Mouse (Mus musculus) right cerebral cortex, postnatal 10 days (tissue): ENCODE results near the gene Hist1h3c.
"Not testable (repeated sequence)": the region's sequence is repeated elsewhere in the genome, so short reads cannot be mapped to it uniquely, and the experiment has no call there.

Experiments used
- DNase-seq, 2 experiments: peaks; one replicate each; pipeline ENCODE4 v3.0.0; 2021; ENCODE audit warnings: low spot score in 2 of 2

Hist1h3c gene

DNA sequence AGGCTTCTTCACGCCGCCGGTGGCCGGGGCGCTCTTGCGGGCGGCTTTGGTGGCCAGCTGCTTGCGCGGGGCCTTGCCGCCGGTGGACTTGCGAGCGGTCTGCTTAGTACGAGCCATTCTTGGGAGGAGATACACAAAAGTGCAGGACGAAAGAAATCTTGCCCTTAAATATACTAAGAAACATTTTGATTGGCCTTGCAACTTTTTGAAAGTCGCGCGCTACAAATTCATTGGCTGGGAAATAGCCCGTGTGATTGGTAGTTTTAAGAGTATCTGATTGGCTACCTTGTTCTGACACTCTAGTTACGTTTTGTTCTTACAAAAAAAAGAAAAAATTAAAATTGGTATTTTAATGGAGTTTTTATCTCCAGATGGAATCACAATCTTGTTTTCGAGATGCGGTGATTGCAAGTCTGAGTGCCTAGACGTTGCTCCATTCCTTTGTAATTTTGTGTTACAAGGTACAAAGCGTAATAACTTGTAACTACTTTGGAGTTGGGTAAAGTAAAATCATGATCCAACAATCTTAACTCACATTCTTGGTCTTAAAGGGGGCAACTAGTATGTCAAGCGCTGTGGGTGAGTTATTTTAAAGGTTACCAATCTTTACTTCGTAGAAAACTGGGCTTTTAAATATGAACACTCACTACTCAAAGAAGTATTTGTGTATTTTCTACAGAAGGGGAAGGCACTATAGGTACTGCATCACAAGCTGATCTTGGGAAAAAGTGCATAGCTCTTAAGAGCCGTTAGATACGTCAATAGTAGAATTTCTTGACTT, at the start of gene Hist1h3c:
Gene Hist1h3c, minus strand, starts transcription at position 222 of the 781 bp plus-strand sequence.
- peak; percentile 92 to 94 for DNase-seq

DNA sequence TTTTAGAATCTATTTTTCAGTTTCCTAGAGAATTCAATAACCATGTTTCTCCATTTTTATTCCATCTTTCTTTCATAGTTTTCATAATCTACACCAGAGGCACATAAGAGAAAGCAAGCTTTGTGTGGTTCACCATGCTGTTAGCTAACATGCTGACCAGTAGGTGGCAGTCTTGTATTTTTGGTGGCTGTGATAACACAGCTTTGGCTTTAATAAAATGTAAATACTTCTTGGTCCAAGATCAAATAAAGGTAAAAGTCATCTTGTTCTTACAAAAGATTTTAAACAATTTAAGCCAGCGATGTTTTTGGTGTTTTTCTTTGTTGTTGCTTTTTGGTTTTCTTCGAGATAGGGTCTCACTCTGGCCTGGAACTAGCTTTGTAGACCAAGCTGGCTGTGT, 47.1 kb upstream of the Hist1h3c start:
- DNase-seq: peak; percentile 65 to 73

DNA sequence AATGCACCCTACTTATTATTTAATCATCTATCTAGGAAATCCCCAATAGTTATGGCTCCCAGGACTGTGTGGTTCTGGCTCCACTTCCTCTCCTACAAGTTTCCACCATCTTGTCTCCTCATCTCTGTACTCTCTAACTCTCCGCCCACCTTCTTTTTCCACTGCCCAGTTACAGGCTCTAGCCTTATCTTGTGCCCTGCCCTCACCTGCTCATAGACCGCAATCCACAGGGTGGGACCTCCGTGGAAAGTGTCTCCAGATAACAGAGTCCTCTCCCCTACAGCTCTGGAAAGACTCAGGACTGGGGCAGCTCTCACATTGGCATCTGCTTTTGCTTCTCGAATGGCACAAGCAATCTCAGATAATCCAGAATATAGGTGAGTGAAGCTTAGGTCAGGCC, 33.6 kb upstream of the Hist1h3c start:
- DNase-seq: no peak

DNA sequence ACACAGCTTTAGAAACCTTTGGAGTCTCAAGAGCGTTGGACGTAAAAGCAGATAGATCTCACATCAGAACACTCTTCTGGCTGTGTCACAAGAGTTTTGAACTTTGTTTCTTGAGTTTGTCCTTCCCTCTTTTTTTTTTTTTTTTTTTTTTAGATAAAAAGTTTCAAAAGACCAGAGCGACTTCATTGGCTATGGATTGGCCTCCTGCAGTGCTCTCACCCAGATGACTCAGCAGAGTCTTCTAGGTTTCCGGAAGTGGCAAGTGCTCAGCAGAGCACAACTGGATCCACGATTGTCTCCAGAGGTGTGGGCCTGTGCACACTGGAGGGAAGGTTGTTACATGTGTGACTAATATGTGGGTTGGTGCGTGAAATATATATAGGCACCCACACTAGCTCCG, 32.9 kb upstream of the Hist1h3c start:
- no peak for DNase-seq

DNA sequence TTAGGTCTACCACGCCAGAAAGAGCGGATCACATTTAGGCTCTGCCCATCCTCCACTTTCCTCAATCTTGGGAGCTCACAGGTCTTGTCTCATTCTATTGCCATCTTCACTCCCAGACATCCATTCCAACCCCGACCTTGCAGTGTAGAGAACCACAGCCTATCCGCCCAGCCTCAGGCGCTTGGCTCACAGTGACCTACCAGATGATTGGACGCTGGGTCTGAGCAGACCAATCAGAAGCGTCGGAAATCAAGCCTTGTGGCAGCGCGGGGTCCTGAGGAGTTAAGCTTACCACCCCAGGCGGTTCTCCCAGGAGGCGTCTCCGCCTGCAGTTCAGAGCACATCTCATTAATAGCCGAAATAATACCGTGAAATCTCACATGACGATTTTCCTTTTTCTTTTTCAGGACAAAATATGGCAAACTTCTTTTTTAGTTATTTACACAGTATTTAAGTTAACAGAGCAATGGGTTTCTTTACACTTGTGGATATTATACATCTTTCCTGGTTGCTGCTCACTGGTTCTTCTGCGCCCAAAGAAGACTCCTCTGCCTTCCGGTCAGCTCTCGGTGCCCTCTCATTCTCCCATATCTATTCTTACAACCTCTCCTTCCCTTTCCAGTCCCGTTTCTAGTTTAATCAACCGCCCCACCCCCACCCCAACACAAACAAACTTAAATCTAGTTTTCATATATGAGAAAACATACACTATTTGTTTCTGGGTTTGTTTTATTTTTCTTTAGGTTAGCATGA, 27.3 kb upstream of the Hist1h3c start:
- DNase-seq: peak; percentile 75 to 83

DNA sequence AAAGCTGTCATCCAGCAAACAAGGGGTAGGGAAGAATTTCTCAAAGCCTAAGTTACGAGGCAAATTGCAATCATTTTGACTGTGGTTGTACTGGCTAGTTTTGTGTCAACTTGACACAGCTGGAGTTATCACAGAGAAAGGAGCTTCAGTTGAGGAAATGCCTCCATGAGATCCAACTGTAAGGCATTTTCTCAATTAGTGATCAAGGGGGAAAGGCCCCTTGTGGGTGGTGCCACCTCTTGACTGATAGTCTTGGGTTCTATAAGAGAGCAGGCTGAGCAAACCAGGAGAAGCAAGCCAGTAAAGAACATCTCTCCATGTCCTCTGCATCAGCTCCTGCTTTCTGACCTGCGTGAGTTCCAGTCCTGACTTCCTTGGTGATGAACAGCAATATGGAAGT, 24.2 kb upstream of the Hist1h3c start, which contains the start of gene Trim38:
Gene Trim38, plus strand, starts transcription at position 301 of the 400 bp plus-strand sequence.
- DNase-seq: not testable (repeated sequence)

DNA sequence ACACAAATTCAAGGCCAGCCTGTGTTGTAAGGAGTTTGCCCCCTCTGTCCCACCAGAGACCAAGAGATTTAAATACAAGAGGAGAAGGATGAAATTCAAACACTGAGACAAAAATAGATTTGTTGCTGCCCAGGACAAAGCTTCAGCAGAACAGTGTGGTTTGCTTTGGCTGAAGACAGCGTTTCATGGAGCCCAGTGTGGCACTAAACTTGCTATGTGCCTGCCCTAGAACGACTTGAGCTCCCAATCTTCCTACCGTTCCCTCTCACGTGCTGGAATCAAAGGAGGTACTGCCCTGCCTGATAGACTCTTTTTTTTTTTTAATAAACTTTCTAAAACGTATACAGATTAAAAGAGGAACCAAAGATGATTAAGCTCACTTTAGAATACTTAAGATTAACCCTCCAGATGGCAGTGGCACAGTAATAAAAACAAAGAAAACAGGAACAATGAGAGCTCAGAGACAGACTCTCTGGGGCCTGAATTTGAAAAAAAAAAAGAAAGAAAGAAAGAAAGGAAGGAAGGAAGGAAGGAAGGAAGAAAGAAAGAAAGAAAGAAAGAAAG, 23.5 kb upstream of the Hist1h3c start:
- no peak for DNase-seq

DNA sequence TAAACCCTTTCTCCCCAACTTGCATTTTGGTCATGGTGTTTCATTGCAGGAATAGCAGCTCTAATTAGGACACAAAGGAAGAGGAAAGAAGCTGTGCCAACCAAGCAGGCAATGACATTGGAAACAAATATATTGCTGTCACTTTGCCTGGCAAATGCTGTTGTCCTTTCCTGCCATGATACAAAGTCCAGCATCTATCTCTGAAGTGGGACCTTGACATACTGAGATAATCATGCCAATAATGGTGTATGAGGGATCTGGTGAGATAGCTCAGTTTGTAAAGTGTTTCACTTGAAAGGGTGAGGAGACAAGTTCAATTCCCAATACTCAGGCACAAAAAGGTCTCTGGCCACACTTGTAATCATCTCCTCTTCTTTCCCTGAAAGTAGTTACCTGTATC, 21.4 kb upstream of the Hist1h3c start:
- no peak for DNase-seq

DNA sequence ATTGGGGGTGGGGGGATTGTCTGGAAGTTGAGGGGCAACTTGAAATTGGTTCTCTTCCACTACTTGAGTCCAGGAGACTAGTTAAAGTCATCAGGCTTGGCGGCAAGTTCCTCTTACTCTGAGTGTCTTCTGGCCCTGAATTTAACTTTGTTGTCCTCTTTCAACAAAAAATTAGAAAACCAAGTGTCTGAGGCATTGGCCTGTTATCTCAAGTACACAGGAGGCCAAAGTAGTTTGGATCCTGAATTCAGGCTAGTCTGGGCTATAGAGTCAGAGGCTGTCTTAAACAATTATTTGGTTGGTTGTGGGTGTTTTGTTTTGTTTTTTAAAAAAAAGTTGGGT, 19.7 kb upstream of the Hist1h3c start:
- no peak for DNase-seq

DNA sequence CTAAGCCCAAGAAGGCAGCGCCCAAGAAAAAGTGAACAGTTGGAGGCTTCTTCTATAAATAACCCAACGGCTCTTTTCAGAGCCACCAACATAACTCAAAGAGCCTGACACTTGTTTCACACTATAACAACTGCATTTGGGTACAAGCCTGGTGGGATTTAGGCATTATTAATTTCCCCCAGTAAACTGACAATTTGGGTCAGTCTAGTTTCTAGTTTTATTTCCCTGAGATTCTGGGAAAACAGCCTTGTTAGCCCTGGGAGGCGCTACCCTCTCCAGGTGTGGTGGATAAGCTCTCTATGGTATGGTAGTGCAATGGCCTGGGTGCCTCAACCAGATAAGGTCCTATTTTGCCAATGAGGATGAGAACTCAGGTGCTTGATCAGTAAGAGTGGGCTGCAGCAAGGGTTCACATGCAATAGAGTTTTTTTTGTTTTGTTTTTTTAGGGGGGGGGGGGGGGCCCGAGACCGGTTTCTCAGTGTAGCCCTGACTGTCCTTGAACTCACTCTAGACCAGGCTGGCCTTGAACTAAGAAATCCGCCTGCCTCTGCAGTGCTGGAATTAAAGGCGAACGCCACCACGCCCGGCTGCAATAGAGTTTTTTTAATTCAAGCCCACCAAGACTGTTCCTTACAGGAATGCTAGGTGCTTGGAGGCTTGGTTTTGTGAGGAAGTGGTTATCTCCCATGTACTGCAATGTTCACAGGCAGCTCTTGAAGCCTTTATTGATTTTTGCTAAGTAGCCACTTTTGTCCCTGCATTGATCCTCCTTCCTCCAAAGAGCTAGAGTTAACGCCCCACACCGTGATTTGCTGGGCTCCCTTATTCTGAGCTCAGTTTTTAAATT, 19.1 kb upstream of the Hist1h3c start:
- no peak for DNase-seq

DNA sequence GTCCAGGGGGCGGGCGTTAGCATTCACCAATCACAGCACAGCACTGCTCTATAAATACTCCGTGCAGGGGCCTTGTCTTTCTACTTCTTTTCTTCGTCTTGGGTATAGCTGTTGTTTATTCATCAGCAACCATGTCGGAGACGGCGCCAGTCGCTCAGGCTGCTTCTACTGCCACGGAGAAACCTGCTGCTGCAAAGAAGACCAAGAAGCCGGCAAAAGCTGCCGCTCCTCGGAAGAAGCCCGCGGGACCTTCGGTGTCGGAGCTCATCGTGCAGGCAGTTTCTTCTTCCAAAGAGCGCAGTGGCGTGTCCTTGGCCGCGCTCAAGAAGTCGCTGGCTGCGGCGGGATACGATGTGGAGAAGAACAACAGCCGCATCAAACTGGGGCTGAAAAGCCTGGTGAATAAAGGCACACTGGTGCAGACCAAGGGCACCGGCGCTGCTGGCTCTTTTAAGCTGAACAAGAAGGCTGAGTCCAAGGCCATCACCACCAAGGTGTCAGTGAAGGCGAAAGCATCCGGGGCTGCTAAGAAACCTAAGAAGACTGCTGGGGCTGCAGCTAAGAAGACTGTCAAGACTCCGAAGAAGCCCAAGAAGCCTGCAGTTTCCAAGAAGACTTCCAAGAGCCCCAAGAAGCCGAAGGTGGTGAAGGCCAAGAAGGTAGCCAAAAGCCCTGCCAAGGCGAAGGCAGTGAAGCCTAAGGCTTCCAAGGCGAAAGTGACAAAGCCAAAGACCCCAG, 18.4 kb upstream of the Hist1h3c start, which contains the start of gene Hist1h1a:
Gene Hist1h1a, plus strand, starts transcription at position 81 of the 738 bp plus-strand sequence.
- DNase-seq: peak; percentile 91 to 92

DNA sequence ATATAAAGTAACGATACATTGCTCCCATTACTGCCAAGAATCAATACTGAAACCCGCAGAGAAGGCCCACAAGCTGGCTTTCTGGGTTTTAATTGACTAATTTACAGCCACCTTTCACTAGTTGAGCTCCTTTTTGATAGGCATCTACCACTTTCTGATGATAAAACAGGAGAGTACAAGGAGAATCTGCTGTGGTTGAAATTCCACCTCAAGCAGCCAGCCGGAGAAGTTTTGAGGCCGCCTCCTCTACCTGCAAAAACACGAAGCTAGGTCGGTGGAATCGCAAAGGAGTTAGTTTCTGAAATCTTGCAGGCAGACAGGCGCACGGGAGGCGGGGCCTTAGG, 17.8 kb upstream of the Hist1h3c start:
- no peak for DNase-seq

DNA sequence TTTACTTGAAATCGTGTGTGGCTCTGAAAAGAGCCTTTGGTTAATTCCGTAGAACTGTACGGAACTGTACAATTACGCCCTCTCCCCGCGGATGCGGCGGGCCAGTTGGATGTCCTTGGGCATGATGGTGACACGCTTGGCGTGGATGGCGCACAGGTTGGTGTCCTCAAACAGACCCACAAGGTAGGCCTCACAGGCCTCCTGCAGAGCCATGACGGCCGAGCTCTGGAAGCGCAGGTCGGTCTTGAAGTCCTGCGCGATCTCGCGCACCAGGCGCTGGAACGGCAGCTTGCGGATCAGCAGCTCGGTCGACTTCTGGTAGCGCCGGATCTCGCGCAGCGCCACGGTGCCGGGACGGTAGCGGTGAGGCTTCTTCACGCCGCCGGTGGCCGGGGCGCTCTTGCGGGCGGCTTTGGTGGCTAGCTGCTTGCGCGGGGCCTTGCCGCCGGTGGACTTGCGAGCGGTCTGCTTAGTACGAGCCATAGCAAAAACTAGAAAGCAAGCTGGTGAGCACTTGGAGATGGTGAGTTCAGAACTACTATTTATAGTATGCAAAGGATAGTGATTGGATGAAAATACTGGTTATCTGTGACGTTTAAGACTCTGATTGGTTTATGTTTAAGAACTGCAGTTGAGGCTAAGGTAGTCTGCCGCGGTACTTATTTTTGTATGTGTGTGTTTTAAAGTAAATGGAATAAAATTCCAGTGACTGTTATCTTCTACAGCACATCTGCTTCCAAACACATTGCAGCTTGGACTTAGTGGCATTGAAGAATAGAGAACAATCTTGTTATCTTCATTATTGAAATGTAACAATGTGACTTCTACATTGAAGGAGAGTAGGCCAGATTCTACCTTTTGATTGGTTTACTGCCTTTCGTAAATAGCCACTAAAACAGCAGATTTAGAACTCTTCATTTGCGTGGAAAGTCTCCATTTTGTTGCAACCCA, 16.7 kb upstream of the Hist1h3c start, which contains the start of gene Hist1h3a:
Gene Hist1h3a, minus strand, starts transcription at position 516 of the 951 bp plus-strand sequence.
- DNase-seq: peak; percentile 44 to 73

DNA sequence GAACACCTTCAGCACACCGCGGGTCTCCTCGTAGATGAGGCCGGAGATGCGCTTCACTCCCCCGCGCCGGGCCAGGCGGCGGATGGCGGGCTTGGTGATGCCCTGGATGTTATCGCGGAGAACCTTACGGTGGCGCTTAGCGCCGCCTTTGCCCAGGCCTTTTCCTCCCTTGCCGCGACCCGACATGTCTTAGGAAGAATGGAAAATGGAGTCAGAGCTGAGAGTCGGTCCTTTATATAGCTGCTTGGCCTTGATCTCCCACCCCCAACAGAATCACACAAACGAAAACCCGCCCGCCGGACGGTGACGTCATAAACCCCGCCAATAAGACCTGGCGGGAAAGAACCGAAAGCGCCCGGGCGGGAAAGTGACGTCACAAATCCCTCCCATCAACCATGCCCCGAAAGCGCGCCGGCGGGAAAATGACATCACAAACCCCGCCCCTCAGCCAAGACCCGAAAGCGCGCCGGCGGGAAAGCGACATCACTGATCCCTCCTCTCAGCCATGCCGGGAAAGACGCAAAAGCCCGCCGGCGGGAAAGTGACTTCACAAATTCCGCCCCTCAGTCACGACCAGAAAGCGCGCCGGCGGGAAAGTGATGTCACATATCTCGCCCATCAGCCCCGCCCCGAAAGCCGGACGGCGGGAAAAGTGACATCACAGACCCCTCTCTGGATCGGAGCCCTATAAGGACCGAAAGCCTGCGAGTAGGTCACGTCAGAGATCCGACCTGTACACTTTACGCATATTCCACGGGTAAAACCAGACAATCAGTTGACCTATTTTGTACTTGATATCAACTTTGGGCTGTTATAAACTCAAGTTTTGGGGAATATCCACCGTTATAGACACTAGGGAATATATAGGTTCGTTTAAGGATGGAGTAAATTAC, 15.8 kb upstream of the Hist1h3c start, which contains the start of gene Hist1h4a:
Gene Hist1h4a, minus strand, starts transcription at position 259 of the 893 bp plus-strand sequence.
- peak; percentile 100 for DNase-seq

DNA sequence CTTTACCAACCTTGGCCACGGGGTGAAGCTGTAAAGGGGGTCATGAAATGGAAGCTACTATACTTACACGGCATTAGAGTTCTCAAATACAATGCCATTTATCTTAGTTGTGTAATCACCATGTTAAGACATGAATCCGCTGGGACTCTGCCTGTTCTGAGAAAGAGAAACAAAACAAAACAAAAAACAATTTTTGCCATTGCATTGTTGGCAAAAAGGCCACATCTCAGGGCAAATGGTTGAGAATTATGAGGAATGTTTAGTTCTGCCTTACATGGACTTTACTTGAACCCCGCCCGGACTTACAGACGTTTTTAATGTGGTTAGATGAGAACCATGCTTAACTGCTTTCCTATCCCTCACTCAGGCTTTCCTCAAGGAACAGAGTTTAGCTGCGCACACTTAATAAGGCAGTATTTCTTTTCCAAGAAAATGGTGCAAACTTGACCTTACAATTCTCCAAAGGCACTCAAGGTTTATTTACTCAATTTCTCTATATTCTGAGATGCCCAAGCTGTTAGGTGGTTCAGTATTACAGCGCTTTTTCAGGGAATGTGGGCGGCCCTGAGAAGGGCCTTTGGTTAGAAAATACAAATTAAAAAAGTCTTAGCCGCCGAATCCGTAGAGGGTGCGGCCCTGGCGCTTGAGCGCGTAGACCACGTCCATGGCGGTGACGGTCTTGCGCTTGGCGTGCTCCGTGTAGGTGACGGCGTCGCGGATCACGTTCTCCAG, 15.0 kb upstream of the Hist1h3c start:
- peak; percentile 31 to 42 for DNase-seq

DNA sequence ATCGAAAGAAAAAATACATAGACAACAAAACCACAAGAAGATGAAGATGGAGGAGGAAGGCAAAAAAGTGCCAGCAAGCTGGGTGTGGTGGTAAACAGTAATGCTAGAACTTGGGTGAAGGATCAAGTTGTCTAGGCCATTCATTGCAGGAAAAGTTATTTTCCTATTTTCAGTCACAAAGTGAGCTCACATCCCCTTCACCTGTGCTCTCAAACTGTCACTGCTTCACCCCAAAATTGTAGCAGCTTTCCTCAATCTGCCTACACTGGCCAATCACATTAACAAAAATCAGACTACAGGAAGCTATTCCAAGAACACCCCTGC, 14.5 kb upstream of the Hist1h3c start:
- no peak for DNase-seq

DNA sequence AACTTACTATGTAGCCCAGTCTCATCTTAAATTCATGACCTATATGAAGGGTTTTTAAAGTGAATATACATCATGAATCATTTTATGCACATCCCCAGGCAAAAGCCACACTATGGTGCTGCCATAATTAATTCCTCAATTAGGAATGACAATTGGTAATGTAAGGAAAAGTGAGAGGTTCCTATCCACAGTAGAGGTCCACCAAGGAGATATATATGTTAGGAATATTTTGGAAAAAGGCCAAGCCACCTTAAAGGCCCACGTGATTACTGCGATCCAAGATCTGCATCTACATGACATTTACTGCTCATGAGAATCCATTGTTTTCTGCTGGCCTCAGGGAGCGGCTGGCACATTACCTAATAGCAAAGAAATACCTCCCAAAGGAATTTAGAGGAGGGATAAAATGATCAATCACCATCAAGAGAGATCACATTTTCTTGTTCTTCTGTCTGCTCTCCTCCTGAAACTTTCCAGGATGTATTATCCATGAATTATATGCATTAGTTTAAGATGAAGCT, 13.9 kb upstream of the Hist1h3c start:
- no peak for DNase-seq

DNA sequence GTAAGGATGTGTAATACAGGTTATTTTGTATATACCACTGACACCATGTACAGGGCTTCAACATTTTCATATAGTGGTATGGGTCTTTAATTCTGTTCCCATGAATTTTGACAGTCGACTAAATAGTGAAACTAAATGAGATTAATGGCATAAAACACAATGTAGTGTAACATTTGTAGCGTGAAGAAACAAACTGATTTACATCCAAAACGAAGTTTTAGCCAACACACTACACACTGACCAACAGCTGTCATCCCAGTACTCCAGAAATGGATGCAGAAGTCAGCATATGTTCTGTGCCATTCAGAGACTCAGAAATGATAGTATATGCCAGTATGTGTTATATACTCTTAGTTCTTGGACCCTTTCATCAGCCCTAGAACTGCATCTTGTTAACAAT, 12.5 kb upstream of the Hist1h3c start:
- no peak for DNase-seq
